Mouse (Mus musculus) erythroblast, embryonic 14.5 days (primary cell): ENCODE measurements around the gene Kdm5b.

ENCODE experiments used
- GATA1 ChIP-seq: IDR thresholded peaks from 2 replicates; pipeline ENCODE4 v1.6.1; 2012; ENCODE audit warnings: low read length, inconsistent platforms, mixed read lengths
- TAL1 ChIP-seq: IDR thresholded peaks from 3 replicates; pipeline ENCODE4 v1.6.1; 2012; ENCODE audit warnings: low read length, inconsistent platforms, mixed read lengths

- TF ChIP-seq GATA1 (no peak), TAL1 (no peak)
These were observed 13.4 kb downstream of the Kdm5b start for GRCm38 (mm10) chr1:134573300-134573931.
